Mouse (Mus musculus) urinary bladder, adult 2 months (tissue): ENCODE measurements around the gene Tbkbp1. TPM values are rescaled to one million over a fixed set of nuclear protein-coding genes. Genes with fewer than 3 reads are reported as not detected.

Experiments used
- polyA plus RNA-seq: library from polyadenylated mRNA; depleted of rRNA; stranded (reverse); fragments of >200 nt; gene quantifications from 2 replicates; pipeline ENCODE4 v1.2.3, GENCODE M21; 2012; rRNA removed

Tbkbp1 gene
- polyA plus RNA-seq, 1 experiment = 21.3 TPM

Other genes with a start within 250 kb of the Tbkbp1 start
- 46.5 and 47.5 TPM in 2 replicates for gene Cdk5rap3, start 235.0 kb downstream of the Tbkbp1 start, polyA plus RNA-seq
- 7.6 and 8.9 TPM in 2 replicates for gene Prr15l, start 223.4 kb downstream of the Tbkbp1 start, polyA plus RNA-seq
- gene Pnpo, start 207.5 kb downstream of the Tbkbp1 start, polyA plus RNA-seq = 22.4 and 25.5 TPM in 2 replicates
- gene Sp2, start 168.5 kb downstream of the Tbkbp1 start, polyA plus RNA-seq = 7.7 and 13.9 TPM in 2 replicates
- 6.7 and 7.6 TPM in 2 replicates for gene Sp6, start 138.1 kb downstream of the Tbkbp1 start, polyA plus RNA-seq
- 10.3 and 12.5 TPM in 2 replicates for gene Scrn2, start 121.6 kb downstream of the Tbkbp1 start, polyA plus RNA-seq
- 0.21 and 0.52 TPM in 2 replicates for gene Lrrc46, start 110.1 kb downstream of the Tbkbp1 start, polyA plus RNA-seq
- 60.0 and 63.9 TPM in 2 replicates for gene Mrpl10, start 109.9 kb downstream of the Tbkbp1 start, polyA plus RNA-seq
- 10.8 and 11.7 TPM in 2 replicates for gene Osbpl7, start 100.9 kb downstream of the Tbkbp1 start, polyA plus RNA-seq
- gene Tbx21, start 36.2 kb downstream of the Tbkbp1 start, polyA plus RNA-seq = 1.1 and 1.4 TPM in 2 replicates
- gene Kpnb1, start 36.4 kb upstream of the Tbkbp1 start, polyA plus RNA-seq = 70.8 and 80.2 TPM in 2 replicates
- 51.6 and 55.6 TPM in 2 replicates for gene Npepps, start 129.1 kb upstream of the Tbkbp1 start, polyA plus RNA-seq
- gene Mrpl45, start 164.2 kb upstream of the Tbkbp1 start, polyA plus RNA-seq = 20.2 and 22.0 TPM in 2 replicates
- 0.11 and 0.25 TPM in 2 replicates for gene Gpr179, start 200.6 kb upstream of the Tbkbp1 start, polyA plus RNA-seq
- gene Socs7, start 211.1 kb upstream of the Tbkbp1 start, polyA plus RNA-seq = 9.1 and 9.7 TPM in 2 replicates